Mouse (Mus musculus) olfactory bulb, adult 2 months (tissue): ENCODE results near the gene Slc25a34. TPM values are rescaled to one million over a fixed set of nuclear protein-coding genes. Genes with fewer than 3 reads are reported as not detected.

Experiments used
- H3K27ac ChIP-seq: fragments of 200-500 bp; 2 replicates; pipeline ENCODE4 v1.5.1; 2012; ENCODE audit warnings: low read depth, low read length; ENCODE audit not compliant: insufficient read depth
- H3K4me1 ChIP-seq: fragments of 200-500 bp; 2 replicates; pipeline ENCODE4 v1.6.1; 2012; ENCODE audit warnings: low read length; ENCODE audit not compliant: control insufficient read depth, insufficient read depth
- H3K4me3 ChIP-seq: fragments of 200-500 bp; 2 replicates; pipeline ENCODE4 v1.5.1; 2012; ENCODE audit warnings: mild to moderate bottlenecking, low read depth, low read length, moderate library complexity; ENCODE audit not compliant: insufficient read depth
- CTCF ChIP-seq: fragments of 200-500 bp; IDR thresholded peaks from 2 replicates; pipeline ENCODE4 v1.5.1; 2012; ENCODE audit warnings: low read depth, mild to moderate bottlenecking, low read length, moderate library complexity; ENCODE audit not compliant: insufficient read depth
- POLR2A ChIP-seq: fragments of 200-500 bp; IDR thresholded peaks from 2 replicates; pipeline ENCODE4 v1.6.1; 2012; ENCODE audit warnings: mild to moderate bottlenecking, low read depth, low read length, moderate library complexity; ENCODE audit not compliant: insufficient read depth
- WGBS: fragments of 180-500 bp; shearing (Covaris S2); methylation state at CpG from one replicate; pipeline ENCODE4 v1.1.7; 2018; 5-methylcytosine and 5-hydroxymethylcytosine counted together
- polyA plus RNA-seq: library from polyadenylated mRNA; stranded (reverse); fragments of >200 nt; gene quantifications from 2 replicates; pipeline ENCODE4 v1.2.4, GENCODE M21; 2012; ENCODE audit warnings: low replicate concordance; ENCODE audit not compliant: missing spikeins, insufficient read depth, insufficient read length

Gene Slc25a34
- polyA plus RNA-seq, 1 experiment, result not detected

- TF ChIP-seq CTCF, result no peak
- no peak for TF ChIP-seq POLR2A
- H3K4me1 ChIP-seq, result peaks cover 4% of the 10 kb centered on the region; the same call in 1 of the 2 replicates
- no peak overlapping the region for H3K27ac ChIP-seq
- H3K4me3 ChIP-seq, result no peak overlapping the region
- WGBS, result 76% methylated on average over 3 of the region's 3 CpGs
Observed at GRCm38 (mm10) chr4:141578833-141579232, 44.8 kb downstream of the Slc25a34 start.

- WGBS, result 95% methylated on average over 7 of the region's 7 CpGs
- Histone ChIP-seq H3K4me3 (no peak overlapping the region), H3K27ac (no peak overlapping the region), H3K4me1 (peaks cover 4% of the 10 kb centered on the region; the same call in 1 of the 2 replicates)
- TF ChIP-seq POLR2A (no peak), CTCF (no peak)
Observed at GRCm38 (mm10) chr4:141576877-141577276, 46.7 kb downstream of the Slc25a34 start.

GRCm38 (mm10) chr4:141576404-141576803, 47.2 kb downstream of the Slc25a34 start:
- WGBS, result 86% methylated on average over 11 of the region's 11 CpGs

GRCm38 (mm10) chr4:141574789-141575702, 48.6 kb downstream of the Slc25a34 start:
- 37% methylated on average over 27 of the region's 27 CpGs for WGBS
- TF ChIP-seq CTCF (peak; percentile 88), POLR2A (no peak)
- Histone ChIP-seq H3K27ac (no peak overlapping the region), H3K4me3 (no peak overlapping the region), H3K4me1 (peaks cover 4% of the 10 kb centered on the region; the same call in 1 of the 2 replicates)

More at GRCm38 (mm10) chr4:141576404-141576803, 47.2 kb downstream of the Slc25a34 start:
- H3K4me1 ChIP-seq, result peaks cover 4% of the 10 kb centered on the region; the same call in 1 of the 2 replicates
- no peak overlapping the region for H3K4me3 ChIP-seq
- H3K27ac ChIP-seq, result no peak overlapping the region
- TF ChIP-seq POLR2A (no peak), CTCF (no peak)

GRCm38 (mm10) chr4:141573359-141573966, 50.2 kb downstream of the Slc25a34 start:
- H3K4me3 ChIP-seq, result no peak overlapping the region
- H3K27ac ChIP-seq, result no peak overlapping the region
- 70% methylated on average over 6 of the region's 6 CpGs for WGBS
- TF ChIP-seq POLR2A, result no peak
- no peak for TF ChIP-seq CTCF
- H3K4me1 ChIP-seq, result peaks cover 4% of the 10 kb centered on the region; the same call in 1 of the 2 replicates

GRCm38 (mm10) chr4:141572668-141573358, 50.8 kb downstream of the Slc25a34 start:
- TF ChIP-seq POLR2A, result no peak
- no peak for TF ChIP-seq CTCF
- Histone ChIP-seq H3K27ac (no peak overlapping the region), H3K4me1 (peaks cover 4% of the 10 kb centered on the region; the same call in 1 of the 2 replicates), H3K4me3 (no peak overlapping the region)
- WGBS, result 86% methylated on average over 7 of the region's 7 CpGs

GRCm38 (mm10) chr4:141571934-141572333, 51.7 kb downstream of the Slc25a34 start:
- TF ChIP-seq CTCF, result no peak
- no peak for TF ChIP-seq POLR2A
- H3K27ac ChIP-seq, result no peak overlapping the region
- H3K4me1 ChIP-seq, result peaks cover 4% of the 10 kb centered on the region; the same call in 1 of the 2 replicates
- no peak overlapping the region for H3K4me3 ChIP-seq
- 79% methylated on average over 10 of the region's 10 CpGs for WGBS

GRCm38 (mm10) chr4:141571337-141571739, 52.3 kb downstream of the Slc25a34 start:
- H3K4me3 ChIP-seq, result no peak overlapping the region
- H3K27ac ChIP-seq, result no peak overlapping the region
- TF ChIP-seq CTCF (no peak), POLR2A (no peak)
- peaks cover 4% of the 10 kb centered on the region; the same call in 1 of the 2 replicates for H3K4me1 ChIP-seq
- 78% methylated on average over 6 of the region's 6 CpGs for WGBS

GRCm38 (mm10) chr4:141570821-141571220, 52.8 kb downstream of the Slc25a34 start:
- WGBS, result 89% methylated on average over 1 of the region's 1 CpGs

More at GRCm38 (mm10) chr4:141570821-141571220, 52.8 kb downstream of the Slc25a34 start:
- Histone ChIP-seq H3K27ac (no peak overlapping the region), H3K4me3 (no peak overlapping the region), H3K4me1 (peaks cover 4% of the 10 kb centered on the region; the same call in 1 of the 2 replicates)
- TF ChIP-seq CTCF (no peak), POLR2A (no peak)
